Mouse (Mus musculus): ENCODE measurements at regions not wholly inside any gene's neighbourhood (a gene's known extent, or its start where the extent isn't known, plus 50 kb on each side); places are given as distances from the start of the nearest gene placed in this dataset.

- H3K27ac ChIP-seq (ENCODE audit: insufficient read depth, low read depth, low read length) = no peak overlapping the region
- TF ChIP-seq CTCF (IDR thresholded peaks at IDR 0.05; ENCODE audit: extremely low read depth, insufficient read length, insufficient replicate concordance, low read depth, low read length) (no peak), POLR2A (IDR thresholded peaks at IDR 0.05; ENCODE audit: low read depth, low read length) (no peak)
- 38% methylated on average over 5 of the region's 5 CpGs for WGBS
Measured at GRCm38 (mm10) chr10:8037986-8038631, 82.1 kb upstream of the Tab2 start.

DNA sequence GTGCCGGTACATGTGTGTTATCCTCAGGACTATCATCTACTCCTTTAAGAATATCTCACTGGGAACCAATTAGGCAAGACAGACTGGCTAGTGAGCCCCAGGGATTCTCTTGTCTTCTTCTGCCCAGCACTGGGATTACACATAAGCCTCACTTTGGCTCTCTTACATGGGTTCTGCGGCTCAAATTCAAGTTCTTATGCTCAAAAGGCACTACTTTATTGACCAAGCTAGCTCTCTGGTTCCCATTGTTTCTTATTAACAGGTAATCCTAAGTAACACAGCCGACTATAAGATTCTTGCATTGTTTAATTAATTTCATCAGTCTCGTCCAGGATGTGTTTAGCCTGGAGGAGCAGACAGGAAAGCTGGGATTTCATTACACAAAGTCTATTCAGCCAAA, 80.3 kb upstream of the Tab2 start:
- 87% methylated on average over 4 of the region's 4 CpGs for WGBS
- Histone ChIP-seq H3K27me3 (ENCODE audit: control insufficient read depth, insufficient read depth, low read length) (no peaks in the 10 kb centered on the region), H3K4me1 (ENCODE audit: control insufficient read depth, insufficient read depth, insufficient read length, low read length) (peaks cover 5% of the 10 kb centered on the region; the same call in 1 of the 2 replicates), H3K36me3 (ENCODE audit: control insufficient read depth, insufficient read depth, low read length) (no peaks in the 10 kb centered on the region), H3K27ac (ENCODE audit: insufficient read depth, low read depth, low read length) (no peak overlapping the region), H3K4me3 (ENCODE audit: low read depth, low read length) (no peak overlapping the region)
- no peak for TF ChIP-seq CTCF (IDR thresholded peaks at IDR 0.05; ENCODE audit: extremely low read depth, insufficient read length, insufficient replicate concordance, low read depth, low read length)
- TF ChIP-seq POLR2A (IDR thresholded peaks at IDR 0.05; ENCODE audit: low read depth, low read length) = no peak

More at GRCm38 (mm10) chr10:8037986-8038631, 82.1 kb upstream of the Tab2 start:
- H3K36me3 ChIP-seq (ENCODE audit: control insufficient read depth, insufficient read depth, low read length) = no peaks in the 10 kb centered on the region
- peaks cover 5% of the 10 kb centered on the region; the same call in 1 of the 2 replicates for H3K4me1 ChIP-seq (ENCODE audit: control insufficient read depth, insufficient read depth, insufficient read length, low read length)
- H3K4me3 ChIP-seq (ENCODE audit: low read depth, low read length) = no peak overlapping the region
- H3K27me3 ChIP-seq (ENCODE audit: control insufficient read depth, insufficient read depth, low read length) = no peaks in the 10 kb centered on the region

DNA sequence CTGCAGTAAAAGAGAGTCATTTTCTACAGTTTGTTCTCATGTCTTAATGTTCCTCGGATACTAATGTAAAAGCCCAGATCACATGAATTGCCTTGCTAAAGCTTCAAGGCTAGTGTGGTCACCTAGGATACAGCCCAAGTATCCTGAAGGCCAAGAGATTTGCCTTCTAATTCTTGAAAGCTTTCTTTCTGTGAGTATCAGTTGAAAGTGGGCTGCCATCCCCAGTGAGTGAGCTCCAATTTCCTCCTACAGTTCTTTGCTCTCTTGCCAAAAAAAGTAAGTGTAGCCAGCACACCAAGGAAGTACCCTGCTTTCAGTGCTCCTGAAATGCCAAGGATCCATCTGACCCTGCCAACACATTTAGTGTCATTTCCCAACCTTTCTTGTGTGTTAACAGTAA, 79.3 kb upstream of the Tab2 start:
- TF ChIP-seq POLR2A (IDR thresholded peaks at IDR 0.05; ENCODE audit: low read depth, low read length) = no peak
- TF ChIP-seq CTCF (IDR thresholded peaks at IDR 0.05; ENCODE audit: extremely low read depth, insufficient read length, insufficient replicate concordance, low read depth, low read length) = no peak
- 75% methylated on average over 1 of the region's 1 CpGs for WGBS
- no peak overlapping the region for H3K27ac ChIP-seq (ENCODE audit: insufficient read depth, low read depth, low read length)
- H3K4me1 ChIP-seq (ENCODE audit: control insufficient read depth, insufficient read depth, insufficient read length, low read length) = peaks cover 5% of the 10 kb centered on the region; the same call in 1 of the 2 replicates
- no peak overlapping the region for H3K4me3 ChIP-seq (ENCODE audit: low read depth, low read length)
- no peaks in the 10 kb centered on the region for H3K36me3 ChIP-seq (ENCODE audit: control insufficient read depth, insufficient read depth, low read length)
- H3K27me3 ChIP-seq (ENCODE audit: control insufficient read depth, insufficient read depth, low read length) = no peaks in the 10 kb centered on the region

GRCm38 (mm10) chr10:8032203-8032602, 76.2 kb upstream of the Tab2 start:
- 88% methylated on average over 1 of the region's 1 CpGs for WGBS
- TF ChIP-seq CTCF (IDR thresholded peaks at IDR 0.05; ENCODE audit: extremely low read depth, insufficient read length, insufficient replicate concordance, low read depth, low read length) = no peak
- no peak for TF ChIP-seq POLR2A (IDR thresholded peaks at IDR 0.05; ENCODE audit: low read depth, low read length)
- no peak overlapping the region for H3K4me3 ChIP-seq (ENCODE audit: low read depth, low read length)
- no peak overlapping the region for H3K27ac ChIP-seq (ENCODE audit: insufficient read depth, low read depth, low read length)
- no peaks in the 10 kb centered on the region for H3K27me3 ChIP-seq (ENCODE audit: control insufficient read depth, insufficient read depth, low read length)
- no peaks in the 10 kb centered on the region for H3K36me3 ChIP-seq (ENCODE audit: control insufficient read depth, insufficient read depth, low read length)
- H3K4me1 ChIP-seq (ENCODE audit: control insufficient read depth, insufficient read depth, insufficient read length, low read length) = peaks cover 11% of the 10 kb centered on the region

GRCm38 (mm10) chr10:8028840-8029239, 72.8 kb upstream of the Tab2 start:
- Histone ChIP-seq H3K36me3 (ENCODE audit: control insufficient read depth, insufficient read depth, low read length) (no peaks in the 10 kb centered on the region), H3K4me1 (ENCODE audit: control insufficient read depth, insufficient read depth, insufficient read length, low read length) (peaks cover 9% of the 10 kb centered on the region), H3K4me3 (ENCODE audit: low read depth, low read length) (no peak overlapping the region), H3K27me3 (ENCODE audit: control insufficient read depth, insufficient read depth, low read length) (no peaks in the 10 kb centered on the region), H3K27ac (ENCODE audit: insufficient read depth, low read depth, low read length) (no peak overlapping the region)
- 20% methylated on average over 2 of the region's 2 CpGs for WGBS
- no peak for TF ChIP-seq CTCF (IDR thresholded peaks at IDR 0.05; ENCODE audit: extremely low read depth, insufficient read length, insufficient replicate concordance, low read depth, low read length)
- TF ChIP-seq POLR2A (IDR thresholded peaks at IDR 0.05; ENCODE audit: low read depth, low read length) = no peak

DNA sequence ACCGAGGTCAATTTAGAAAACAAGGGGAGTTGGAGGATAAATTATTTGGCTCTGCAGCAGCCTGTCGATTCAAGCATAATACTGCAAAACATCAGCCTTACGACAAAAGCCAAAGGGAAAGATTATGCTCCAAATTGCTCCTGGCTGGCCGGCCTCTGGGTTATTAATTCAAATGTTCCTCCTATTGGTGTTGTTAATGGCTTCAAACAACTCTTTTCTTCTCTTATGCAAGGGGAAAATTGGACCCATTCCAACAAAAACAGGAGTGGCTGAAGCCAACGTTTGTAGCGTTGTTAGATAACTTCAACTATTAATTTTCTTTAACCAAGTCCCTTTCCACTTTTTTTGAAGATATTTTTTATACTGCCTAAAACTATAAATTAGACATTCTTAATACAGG, 71.0 kb upstream of the Tab2 start:
- no peak for TF ChIP-seq POLR2A (IDR thresholded peaks at IDR 0.05; ENCODE audit: low read depth, low read length)
- no peak for TF ChIP-seq CTCF (IDR thresholded peaks at IDR 0.05; ENCODE audit: extremely low read depth, insufficient read length, insufficient replicate concordance, low read depth, low read length)
- H3K4me1 ChIP-seq (ENCODE audit: control insufficient read depth, insufficient read depth, insufficient read length, low read length) = peaks cover 10% of the 10 kb centered on the region
- no peak overlapping the region; the same call in 1 of the 2 replicates for H3K27ac ChIP-seq (ENCODE audit: insufficient read depth, low read depth, low read length)
- 11% methylated on average over 6 of the region's 6 CpGs for WGBS
- H3K36me3 ChIP-seq (ENCODE audit: control insufficient read depth, insufficient read depth, low read length) = no peaks in the 10 kb centered on the region
- H3K4me3 ChIP-seq (ENCODE audit: low read depth, low read length) = no peak overlapping the region
- H3K27me3 ChIP-seq (ENCODE audit: control insufficient read depth, insufficient read depth, low read length) = no peaks in the 10 kb centered on the region

DNA sequence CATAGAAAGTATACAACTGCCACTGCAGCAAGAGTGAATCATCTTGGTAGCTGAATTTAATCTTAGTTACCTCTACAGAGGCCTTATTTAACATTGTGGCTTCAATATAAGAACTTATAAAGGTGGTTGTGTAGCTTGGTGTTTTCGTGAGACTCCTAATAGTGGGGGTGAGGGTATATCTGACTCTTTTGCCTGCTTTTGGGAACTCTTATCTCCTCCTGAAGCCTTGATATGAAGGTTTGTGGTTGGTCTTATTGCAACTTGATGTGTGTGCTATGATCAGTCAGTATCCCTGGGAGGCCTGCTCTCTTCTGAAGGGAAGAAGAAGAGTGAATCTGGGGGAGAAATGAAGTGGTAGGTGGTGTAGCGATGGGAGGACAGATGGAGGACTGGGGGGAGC, 67.7 kb upstream of the Tab2 start:
- no peak overlapping the region for H3K27ac ChIP-seq (ENCODE audit: insufficient read depth, low read depth, low read length)
- H3K27me3 ChIP-seq (ENCODE audit: control insufficient read depth, insufficient read depth, low read length) = no peaks in the 10 kb centered on the region
- 96% methylated on average over 2 of the region's 2 CpGs for WGBS
- no peak overlapping the region for H3K4me3 ChIP-seq (ENCODE audit: low read depth, low read length)
- peaks cover 15% of the 10 kb centered on the region for H3K4me1 ChIP-seq (ENCODE audit: control insufficient read depth, insufficient read depth, insufficient read length, low read length)
- no peaks in the 10 kb centered on the region for H3K36me3 ChIP-seq (ENCODE audit: control insufficient read depth, insufficient read depth, low read length)
- no peak for TF ChIP-seq POLR2A (IDR thresholded peaks at IDR 0.05; ENCODE audit: low read depth, low read length)
- TF ChIP-seq CTCF (IDR thresholded peaks at IDR 0.05; ENCODE audit: extremely low read depth, insufficient read length, insufficient replicate concordance, low read depth, low read length) = no peak
